Mouse (Mus musculus) spleen, postnatal 10 days (tissue): ENCODE measurements at regions not wholly inside any gene's neighbourhood (a gene's known extent, or its start where the extent isn't known, plus 50 kb on each side); places are given as distances from the start of the nearest gene placed in this dataset.
"Not testable (repeated sequence)": the region's sequence is repeated elsewhere in the genome, so short reads cannot be mapped to it uniquely, and the experiment has no call there.

Source experiments
- DNase-seq, 2 experiments: peaks; one replicate each; pipeline ENCODE4 v3.0.0; 2021 to 2022; ENCODE audit warnings: low spot score in 2 of 2

GRCm38 (mm10) chr7:73608804-73609275 lies 67.2 kb upstream of the Chd2 start:
- no peak for DNase-seq

- DNase-seq, result no peak
Measured at GRCm38 (mm10) chr7:73608070-73608803, 66.6 kb upstream of the Chd2 start.

- peak in 1 of 2 experiments; percentile 36 for DNase-seq
Measured at GRCm38 (mm10) chr7:73607450-73608005, 65.9 kb upstream of the Chd2 start.

DNA sequence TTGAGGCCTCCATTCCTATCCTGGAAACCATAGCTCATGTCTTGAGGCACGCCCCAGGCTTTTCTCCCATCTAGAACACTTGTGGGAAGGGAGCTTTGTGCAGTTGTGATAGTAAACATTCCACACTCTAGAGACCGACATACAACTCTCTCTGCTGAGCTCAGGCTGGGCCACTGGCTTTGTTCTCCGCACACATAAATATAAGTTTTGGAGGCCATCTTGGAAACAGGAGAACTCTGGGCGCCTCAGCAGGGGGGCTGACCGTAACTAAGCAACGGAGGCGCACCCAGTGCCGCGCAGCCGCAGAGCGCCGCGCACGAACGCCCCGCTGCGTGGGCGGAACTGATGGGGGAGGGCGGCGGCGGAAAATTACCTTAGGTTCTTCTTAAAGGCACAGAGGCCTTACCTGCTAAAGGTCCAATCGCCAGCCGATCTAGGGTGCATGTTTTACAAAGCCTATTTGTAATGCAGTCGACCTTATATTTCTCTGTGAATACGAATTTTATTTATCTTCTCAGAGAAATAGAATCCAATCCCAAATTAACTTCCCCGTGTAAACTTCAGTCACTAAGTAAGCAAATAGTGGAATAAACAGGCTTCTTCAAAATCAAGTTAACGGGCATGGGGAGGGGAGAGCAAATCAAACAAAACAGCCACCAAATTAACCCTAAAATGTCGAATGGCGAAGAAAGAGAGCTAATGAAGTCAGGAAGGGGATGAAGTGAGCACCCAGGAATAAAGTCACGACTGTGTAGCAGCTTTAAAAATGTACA lies 65.2 kb upstream of the Chd2 start:
- DNase-seq, result peak; percentile 76 to 93

GRCm38 (mm10) chr7:73604597-73604996 lies 63.0 kb upstream of the Chd2 start:
- no peak for DNase-seq

DNA sequence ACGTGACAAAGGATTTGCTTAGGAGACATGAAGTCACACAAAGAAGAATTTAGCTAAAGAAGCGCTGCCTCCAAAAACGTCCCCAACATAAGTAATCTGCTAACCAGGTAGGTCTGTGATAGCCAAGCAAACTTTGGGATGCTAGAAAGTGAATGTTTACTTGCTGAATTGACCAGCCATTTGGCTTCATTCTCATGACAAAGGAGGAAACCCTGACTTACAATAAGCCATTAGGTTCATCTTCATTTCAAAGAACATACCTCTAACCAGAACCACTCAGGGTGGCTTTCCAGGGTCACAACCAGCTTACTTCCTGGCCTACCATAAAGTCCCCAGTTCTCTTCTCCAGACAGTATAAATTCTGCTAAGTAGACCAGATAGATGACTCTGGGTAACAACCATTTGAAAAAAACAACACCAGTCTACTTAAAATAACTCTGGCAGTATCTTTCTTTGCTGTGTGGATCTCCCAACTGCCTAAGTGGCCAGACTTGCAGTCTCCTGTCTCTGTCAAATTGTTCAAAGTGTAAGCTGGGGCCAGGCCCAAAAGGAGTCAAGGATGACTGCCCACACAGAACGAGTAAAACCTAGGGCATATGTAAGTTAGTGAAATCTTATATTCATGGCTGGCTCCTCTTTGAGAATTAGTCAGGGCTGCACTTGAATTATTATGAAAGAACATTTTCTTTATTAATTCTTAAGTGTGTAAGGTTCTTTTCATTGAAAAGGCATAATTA lies 61.4 kb upstream of the Chd2 start:
- DNase-seq, result no peak

- no peak for DNase-seq
Measured at GRCm38 (mm10) chr7:73601336-73601735, 59.7 kb upstream of the Chd2 start.

GRCm38 (mm10) chr7:73600776-73601175 lies 59.1 kb upstream of the Chd2 start:
- DNase-seq, result no peak

DNA sequence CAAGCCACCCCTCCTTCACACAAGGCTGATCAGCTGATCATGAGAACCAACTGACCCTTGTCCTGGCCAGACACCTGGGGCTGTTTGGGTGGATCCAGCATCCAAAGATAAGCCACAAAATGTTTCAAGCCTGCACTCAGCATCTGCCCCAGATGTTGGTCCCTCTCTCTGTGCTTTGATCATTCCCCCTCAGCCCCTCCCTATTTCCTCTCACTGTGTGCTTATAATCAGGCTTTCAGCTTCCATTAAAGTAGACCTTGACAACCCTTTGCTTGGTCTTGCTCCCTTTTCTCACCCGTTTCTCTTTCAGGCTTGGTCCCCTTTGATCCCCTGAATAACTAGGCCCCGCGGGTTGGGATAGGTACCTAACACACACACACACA lies 58.4 kb upstream of the Chd2 start:
- not testable (repeated sequence) for DNase-seq

- DNase-seq, result no peak
Measured at GRCm38 (mm10) chr7:73599354-73600002, 57.8 kb upstream of the Chd2 start.

DNA sequence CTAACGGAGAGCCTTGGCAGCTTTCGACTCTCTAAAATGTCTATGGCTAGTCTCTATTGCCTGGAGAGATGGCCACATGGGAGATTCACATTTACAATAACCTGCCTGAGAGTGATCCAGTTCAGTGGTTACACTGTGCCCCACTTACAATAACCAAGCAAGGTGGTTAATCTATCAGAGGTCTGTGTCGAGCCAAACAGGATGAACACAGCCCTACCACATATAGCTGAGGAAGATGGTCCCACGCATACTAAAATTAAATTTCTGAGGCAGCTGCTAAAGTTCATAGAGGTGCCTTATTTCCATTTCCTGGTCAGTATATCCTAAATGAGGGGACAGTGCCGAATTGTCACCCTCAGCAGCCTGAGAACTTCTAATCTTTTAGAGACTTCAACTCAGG lies 56.3 kb upstream of the Chd2 start:
- no peak for DNase-seq

GRCm38 (mm10) chr7:73596866-73597840 lies 55.5 kb upstream of the Chd2 start:
- DNase-seq, result no peak

GRCm38 (mm10) chr7:73596415-73596814 lies 54.8 kb upstream of the Chd2 start:
- DNase-seq, result no peak

- DNase-seq, result peak in 1 of 2 experiments; percentile 43
Measured at GRCm38 (mm10) chr7:73595860-73596259, 54.2 kb upstream of the Chd2 start.

DNA sequence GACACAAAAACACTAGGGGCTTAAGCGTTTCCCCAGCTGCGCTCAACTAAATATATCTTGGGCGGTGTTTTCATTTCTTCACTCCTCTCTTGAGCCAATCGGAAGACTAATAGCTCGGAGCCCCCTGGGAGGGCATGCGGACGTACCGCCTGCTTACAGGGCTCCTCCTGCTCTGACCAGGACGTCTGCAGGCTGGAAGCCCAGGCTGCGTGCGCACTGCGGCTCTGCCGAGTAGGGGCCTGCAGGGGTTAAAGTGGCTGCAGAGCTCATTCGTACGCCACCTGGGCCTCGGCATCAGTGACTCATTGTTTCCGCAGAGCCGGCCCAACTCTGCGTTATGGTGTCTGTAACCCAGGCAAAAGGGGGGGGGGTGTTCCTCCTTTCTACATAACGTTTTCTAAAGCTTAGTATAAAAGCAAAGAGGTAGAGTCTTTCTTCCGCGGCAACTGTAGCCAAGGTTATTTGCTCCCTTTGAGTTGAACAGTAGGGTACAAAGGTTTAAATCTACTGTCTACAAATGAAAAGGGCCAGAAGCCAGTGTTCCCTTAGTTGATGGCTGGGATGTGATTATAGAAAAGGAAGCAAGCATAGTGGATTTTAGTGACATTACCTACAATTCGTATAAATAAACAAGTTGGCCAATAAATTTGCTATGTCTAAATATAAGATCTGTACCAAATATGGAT lies 53.7 kb upstream of the Chd2 start:
- DNase-seq, result peak; percentile 76 to 94

DNA sequence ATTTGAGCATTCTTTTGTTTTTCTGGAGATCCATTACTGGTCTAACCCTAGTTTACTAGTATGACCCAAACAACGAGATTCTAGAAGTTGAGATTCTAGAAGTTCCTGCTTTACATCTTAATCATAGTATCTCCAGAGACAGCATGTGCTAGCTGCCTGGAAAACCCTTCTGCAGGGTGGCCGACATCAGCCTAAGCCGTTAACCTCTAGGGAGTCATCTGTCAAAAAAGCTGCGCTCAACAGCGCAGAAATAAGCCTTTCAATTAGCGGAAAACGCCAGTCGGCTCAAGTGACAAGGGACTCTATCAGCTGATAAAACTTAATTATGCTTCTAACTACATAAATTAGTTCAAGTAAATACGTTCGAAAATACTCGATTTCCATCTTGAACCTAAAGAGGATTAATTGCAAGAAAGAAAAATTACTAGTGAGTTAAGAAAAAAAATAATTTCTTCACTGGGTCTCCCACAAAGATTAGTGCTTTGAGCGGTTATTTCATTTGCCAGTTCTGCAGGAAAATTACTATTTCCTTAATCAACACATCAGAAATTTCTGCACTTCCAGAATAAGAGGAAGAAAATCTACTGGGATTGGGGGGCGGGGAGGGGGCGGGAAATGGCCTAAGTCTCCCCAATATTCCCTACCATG lies 53.0 kb upstream of the Chd2 start:
- DNase-seq, result peak in 1 of 2 experiments; percentile 58

- peak in 1 of 2 experiments; percentile 29 for DNase-seq
Measured at GRCm38 (mm10) chr7:73593645-73594385, 52.2 kb upstream of the Chd2 start.

- no peak for DNase-seq
Measured at GRCm38 (mm10) chr7:73592857-73593256, 51.2 kb upstream of the Chd2 start.
